Mouse (Mus musculus): ENCODE measurements around the gene Fopnl. TPM values are rescaled to one million over a fixed set of nuclear protein-coding genes. Genes with fewer than 3 reads are reported as not detected.

Gene Fopnl
- 30.9 and 69.0 TPM in 2 replicates for polyA plus RNA-seq (2012; rRNA removed; ENCODE audit: low replicate concordance)

GRCm38 (mm10) chr16:14316884-14317876 is at the start of gene Fopnl:
Fopnl (minus strand) TSS chr16:14317405.

GRCm38 (mm10) chr16:14361362-14362098 is 44.3 kb upstream of the Fopnl start, which contains the start of gene Abcc1:
Abcc1 (plus strand) TSS chr16:14361558.

GRCm38 (mm10) chr16:14291223-14291622 is 26.0 kb downstream of the Fopnl start, which contains the start of gene Myh11:
Myh11 (minus strand) TSS chr16:14291372.

Other genes starting within 250 kb of the Fopnl start
- gene Nde1, start 154.1 kb downstream of the Fopnl start, polyA plus RNA-seq (2012; rRNA removed; ENCODE audit: low replicate concordance): 33.7 and 39.4 TPM in 2 replicates
- 11.0 and 19.7 TPM in 2 replicates for gene Marf1, start 154.1 kb downstream of the Fopnl start, polyA plus RNA-seq (2012; rRNA removed; ENCODE audit: low replicate concordance)
- gene Myh11, start 26.0 kb downstream of the Fopnl start, polyA plus RNA-seq (2012; rRNA removed; ENCODE audit: low replicate concordance): 10.7 and 15.0 TPM in 2 replicates
- gene Abcc1, start 44.2 kb upstream of the Fopnl start, polyA plus RNA-seq (2012; rRNA removed; ENCODE audit: low replicate concordance): 42.9 and 62.8 TPM in 2 replicates
- not detected in 2 replicates for gene A630010A05Rik, start 244.9 kb upstream of the Fopnl start, polyA plus RNA-seq (2012; rRNA removed; ENCODE audit: low replicate concordance)